Mouse (Mus musculus): ENCODE data around the gene Zfp507.

GRCm38 (mm10) chr7:35771106-35771505 is 31.7 kb downstream of the Zfp507 start:
- TF ChIP-seq REST (IDR thresholded peaks at IDR 0.05; ENCODE audit: insufficient read depth, insufficient read length) (no peak), POLR2A (IDR thresholded peaks at IDR 0.05; ENCODE audit: insufficient read length, low read depth) (no peak), USF1 (IDR thresholded peaks at IDR 0.05; ENCODE audit: low read depth) (no peak), SRF (IDR thresholded peaks at IDR 0.05; ENCODE audit: control insufficient read depth, insufficient read length, low read depth) (no peak), TCF12 (IDR thresholded peaks at IDR 0.05; ENCODE audit: insufficient read depth, poor library complexity, severe bottlenecking) (no peak), TCF3 (IDR thresholded peaks at IDR 0.05; ENCODE audit: insufficient read length, low read depth) (no peak), MAX (IDR thresholded peaks at IDR 0.05; ENCODE audit: low read depth) (no peak), MYOD1 (IDR thresholded peaks at IDR 0.05; ENCODE audit: control insufficient read depth in 1 of 3, insufficient read length in 2 of 3, low read depth in 2 of 3) (no peak), MYOG (IDR thresholded peaks at IDR 0.05; ENCODE audit: control insufficient read depth in 1 of 3, insufficient read depth in 1 of 3, insufficient read length in 2 of 3, low read depth in 2 of 3) (no peak), POLR2AphosphoS2 (IDR thresholded peaks at IDR 0.05; ENCODE audit: insufficient read length, low read depth) (no peak), E2F4 (IDR thresholded peaks at IDR 0.05; ENCODE audit: insufficient read depth) (no peak), CEBPB (IDR thresholded peaks at IDR 0.05; ENCODE audit: insufficient read depth, poor library complexity, severe bottlenecking) (no peak)

All from myocyte (in vitro differentiated cells).